Mouse (Mus musculus) testis, postnatal 14 days (tissue): ENCODE measurements around the gene Etv4.
A peak's percentile ranks its signal among the peaks of the same experiment; 100 is the strongest.

Experiments used
- DNase-seq: peaks from one replicate; pipeline ENCODE4 v3.0.0; 2021; ENCODE audit warnings: low spot score

Gene Etv4

GRCm38 (mm10) chr11:101785852-101786205, 658 bp upstream of the Etv4 start:
- DNase-seq = no peak

- DNase-seq = peak; percentile 47
Observed at GRCm38 (mm10) chr11:101784488-101785142, 556 bp downstream of the Etv4 start.

DNA sequence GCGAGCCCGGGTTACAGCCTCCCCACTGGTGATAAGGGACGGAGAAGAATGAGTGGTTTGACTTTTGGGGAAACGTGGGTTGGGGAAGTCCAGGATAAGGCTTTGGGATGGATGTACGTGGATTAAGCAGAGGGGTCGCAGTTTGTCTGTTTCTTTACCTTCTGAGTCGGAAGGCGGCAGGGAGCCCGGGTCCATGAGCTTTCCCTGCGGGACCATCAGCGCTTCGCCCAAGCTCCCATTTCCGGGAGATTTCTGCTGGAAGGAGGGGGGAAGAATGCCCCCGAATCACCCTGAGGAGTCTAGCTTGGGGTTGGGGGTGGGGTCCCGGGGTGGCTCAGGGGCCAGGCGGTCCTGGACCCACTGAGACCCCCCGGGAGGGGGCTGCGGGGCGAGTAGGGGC, 1.1 kb downstream of the Etv4 start:
- DNase-seq = no peak

DNA sequence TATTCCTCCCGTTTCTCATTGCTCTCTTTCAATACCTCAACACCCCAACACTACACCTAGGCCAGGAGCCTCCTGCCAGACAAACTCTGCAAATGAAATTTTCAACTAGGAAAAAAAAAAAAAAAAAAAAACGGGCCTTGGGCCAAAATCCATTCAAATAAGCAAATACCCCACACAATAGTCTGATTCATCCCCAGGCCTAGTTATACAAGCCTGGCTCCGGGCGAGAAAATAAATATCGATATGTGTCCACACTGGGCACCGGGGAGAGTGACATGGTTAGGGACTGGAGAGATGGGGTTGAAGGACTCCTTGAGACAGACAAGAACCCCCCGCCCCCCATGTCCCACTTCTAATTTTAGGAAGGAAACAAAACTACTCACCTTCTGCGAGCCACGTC, 1.6 kb downstream of the Etv4 start:
- DNase-seq = no peak

DNA sequence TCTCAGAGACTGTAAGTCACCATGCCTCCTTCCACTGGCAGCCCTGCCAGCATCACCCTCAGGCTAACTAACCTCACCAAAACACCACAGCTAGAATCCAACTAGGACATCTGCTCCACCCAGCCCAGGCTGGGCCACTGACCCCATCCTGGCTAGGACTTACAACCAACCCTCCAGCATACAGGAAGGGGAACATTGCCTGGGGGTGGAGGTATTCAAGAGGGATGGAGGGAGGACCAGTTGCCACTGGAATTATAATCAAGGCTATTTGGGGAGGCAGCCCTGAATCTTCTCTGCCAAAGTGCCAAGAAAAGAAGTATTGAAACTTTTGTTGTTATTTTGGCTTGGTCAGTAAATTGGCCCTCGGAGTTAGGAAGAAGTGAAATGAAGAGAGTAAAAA, 2.0 kb downstream of the Etv4 start:
- no peak for DNase-seq

GRCm38 (mm10) chr11:101776846-101777245, 8.3 kb downstream of the Etv4 start:
- no peak for DNase-seq

DNA sequence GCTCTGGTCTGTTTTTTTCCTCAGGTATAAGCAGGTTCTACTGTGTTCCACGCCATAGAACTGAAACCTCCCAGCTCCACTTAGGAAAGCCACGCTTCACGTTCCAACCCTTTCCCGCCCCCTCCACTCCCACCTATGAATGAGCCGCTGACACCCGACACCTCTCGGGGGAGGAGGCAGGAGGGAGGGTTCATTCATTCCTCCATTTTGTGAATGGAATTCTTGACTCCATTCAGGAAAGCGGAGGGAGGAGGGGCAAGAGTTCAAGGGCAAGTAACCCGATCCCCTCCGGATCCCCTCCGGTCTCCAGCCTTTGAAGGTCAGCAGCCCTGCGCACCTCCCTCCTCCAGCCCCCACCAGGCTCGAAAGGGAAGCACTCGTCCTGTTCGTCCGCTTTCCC, 12.7 kb downstream of the Etv4 start:
- peak; percentile 67 for DNase-seq

DNA sequence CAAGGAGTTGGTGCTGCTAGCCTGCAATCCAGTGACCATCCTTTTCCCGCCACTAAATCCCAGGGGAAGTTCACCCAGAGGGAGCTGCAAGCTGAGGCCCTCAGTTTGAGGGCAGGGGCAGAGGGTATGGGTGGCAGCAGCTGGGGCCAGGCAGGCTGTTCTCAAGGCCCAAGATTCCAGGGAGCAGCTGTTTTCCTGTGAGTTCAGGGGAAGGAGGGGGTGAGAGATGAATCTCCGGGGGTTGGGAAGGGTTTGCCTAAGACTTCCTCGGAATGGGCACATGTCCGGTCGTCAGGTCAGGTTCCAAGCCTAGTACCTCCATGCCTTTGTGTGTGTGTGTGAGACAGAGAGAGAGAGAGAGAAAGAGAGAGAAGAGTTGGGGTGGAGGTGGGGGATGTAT, 13.1 kb downstream of the Etv4 start:
- DNase-seq = no peak

DNA sequence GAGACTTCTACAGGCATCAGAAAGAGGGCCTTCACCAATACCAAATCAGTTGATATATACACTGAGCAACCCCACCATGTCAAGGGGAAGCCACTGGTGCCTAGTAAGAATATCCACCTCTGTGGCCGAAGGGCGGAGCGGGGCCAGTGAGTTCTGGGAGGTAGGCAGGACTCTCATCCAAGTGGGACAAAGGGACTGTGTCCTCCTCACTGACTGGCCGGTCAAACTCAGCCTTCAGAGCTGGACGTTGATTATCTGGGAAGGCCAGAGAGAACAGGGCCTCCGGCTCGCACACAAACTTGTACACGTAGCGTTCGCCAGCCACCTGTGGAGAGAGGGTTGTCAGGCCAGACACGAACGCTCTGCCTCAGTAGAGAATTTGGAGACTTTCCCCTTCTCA, 14.9 kb downstream of the Etv4 start:
- DNase-seq = no peak

DNA sequence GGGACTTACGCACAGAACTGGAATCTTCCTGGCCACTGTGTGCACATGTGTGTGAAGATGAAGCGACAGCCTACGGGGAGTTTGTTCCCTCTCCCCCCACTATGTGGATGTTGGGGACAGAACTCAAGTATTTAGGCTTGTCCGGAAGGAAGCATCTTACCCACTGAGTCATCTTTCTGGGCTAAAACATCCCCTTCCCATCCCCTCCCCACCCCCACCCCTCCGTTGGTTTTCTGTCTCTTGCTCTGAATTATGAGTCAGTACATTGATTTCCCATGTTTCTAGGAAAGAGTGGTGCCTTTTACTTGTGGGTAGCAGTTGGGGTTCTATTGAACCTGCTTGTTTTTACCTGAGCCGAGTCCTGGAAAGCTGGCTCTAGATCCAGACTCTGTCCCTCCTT, 16.4 kb downstream of the Etv4 start:
- no peak for DNase-seq

- DNase-seq = no peak
Observed at GRCm38 (mm10) chr11:101767326-101767725, 17.8 kb downstream of the Etv4 start.

GRCm38 (mm10) chr11:101764546-101764945, 20.6 kb downstream of the Etv4 start:
- DNase-seq = no peak

GRCm38 (mm10) chr11:101763723-101764122, 21.4 kb downstream of the Etv4 start:
- DNase-seq = no peak

GRCm38 (mm10) chr11:101759530-101759929, 25.6 kb downstream of the Etv4 start:
- DNase-seq = no peak

DNA sequence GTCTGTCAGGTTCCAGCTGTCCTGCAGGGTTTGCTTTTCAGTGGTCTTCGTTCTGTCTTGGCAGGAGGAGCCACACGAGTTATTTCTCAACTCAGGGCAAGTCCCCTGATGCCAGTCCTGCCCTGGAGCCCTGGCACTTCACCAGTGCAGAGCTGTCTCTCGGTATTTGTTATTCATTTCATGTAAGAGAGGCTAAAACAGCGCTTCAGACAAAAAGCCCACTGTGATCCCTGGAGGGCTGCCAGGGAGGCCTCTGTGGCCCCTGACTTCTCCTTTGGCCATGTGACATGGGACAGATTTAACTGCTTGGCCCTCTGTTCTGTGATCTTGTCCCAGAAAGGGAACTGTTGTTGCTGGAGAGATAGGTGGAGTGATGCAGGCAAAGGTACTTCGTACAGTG, 26.7 kb downstream of the Etv4 start:
- DNase-seq = no peak

DNA sequence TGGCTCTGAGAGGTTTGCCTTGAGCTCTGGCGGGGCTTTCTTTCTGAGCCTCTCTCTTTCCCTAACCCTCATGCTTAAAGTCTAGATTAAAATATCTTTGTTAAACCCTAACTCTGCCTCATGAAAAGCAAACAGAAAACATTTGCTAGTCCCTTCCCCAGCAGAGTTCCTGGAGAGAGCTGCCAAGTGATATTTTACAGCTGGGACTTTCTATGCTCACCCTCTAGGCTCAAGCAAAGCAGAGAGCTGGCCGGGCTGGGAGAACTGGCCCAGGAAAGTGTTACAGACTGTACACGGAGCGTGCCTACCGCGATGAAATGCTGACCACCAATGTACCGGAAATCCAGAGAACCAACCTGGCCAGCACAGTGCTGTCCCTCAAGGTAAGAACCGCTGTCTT, 27.8 kb downstream of the Etv4 start:
- no peak for DNase-seq

- DNase-seq = no peak
Observed at GRCm38 (mm10) chr11:101756616-101757015, 28.6 kb downstream of the Etv4 start.

GRCm38 (mm10) chr11:101733596-101733995, 51.6 kb downstream of the Etv4 start:
- no peak for DNase-seq

DNA sequence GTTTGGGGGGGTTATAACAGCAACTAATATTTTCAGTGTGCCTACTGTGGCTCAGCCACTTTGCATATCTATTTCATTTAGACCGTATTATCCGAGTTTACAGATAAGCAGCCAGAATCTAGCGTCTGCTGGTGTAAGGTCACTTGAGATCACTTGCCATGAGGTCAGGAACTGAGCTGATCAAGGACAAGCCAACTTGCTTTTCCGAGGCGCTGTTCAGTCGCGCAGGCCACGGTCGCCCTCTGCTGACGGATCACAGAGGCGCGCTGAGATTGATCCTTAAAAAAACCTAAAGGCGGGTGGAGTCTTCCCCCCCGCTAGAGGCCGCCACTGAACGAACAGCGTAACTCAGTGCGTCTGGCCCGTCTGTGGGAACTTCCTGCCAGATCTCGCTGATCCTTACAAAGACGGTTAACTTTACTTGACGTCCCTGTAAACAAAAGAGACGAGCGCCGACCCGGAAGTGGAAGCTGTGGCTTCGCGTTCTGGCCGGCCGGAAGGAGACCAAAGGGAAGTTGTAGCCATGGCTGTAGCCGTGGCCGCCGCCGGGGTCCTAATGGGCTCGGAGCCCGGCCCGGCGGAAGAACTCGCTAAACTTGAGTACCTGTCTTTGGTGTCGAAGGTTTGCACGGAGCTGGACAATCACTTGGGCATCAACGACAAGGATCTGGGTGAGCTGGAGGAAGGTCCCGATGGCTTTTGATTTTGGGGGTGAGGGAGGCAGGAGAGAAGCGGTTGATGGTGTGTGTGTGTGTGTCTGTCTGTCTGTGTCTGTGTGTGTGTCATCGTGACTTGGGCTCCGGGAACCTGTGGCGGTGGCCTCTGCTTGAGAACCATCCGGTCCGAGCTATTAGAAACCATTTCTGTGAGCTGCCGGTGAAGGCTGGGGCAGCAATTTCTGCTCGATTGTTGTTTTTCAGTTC, 52.4 kb downstream of the Etv4 start, which contains the start of gene Dhx8:
Gene Dhx8, plus strand, starts transcription at position 402 of the 923 bp plus-strand sequence.
- peak; percentile 96 for DNase-seq

- DNase-seq = no peak
Observed at GRCm38 (mm10) chr11:101729308-101729707, 55.9 kb downstream of the Etv4 start.

DNA sequence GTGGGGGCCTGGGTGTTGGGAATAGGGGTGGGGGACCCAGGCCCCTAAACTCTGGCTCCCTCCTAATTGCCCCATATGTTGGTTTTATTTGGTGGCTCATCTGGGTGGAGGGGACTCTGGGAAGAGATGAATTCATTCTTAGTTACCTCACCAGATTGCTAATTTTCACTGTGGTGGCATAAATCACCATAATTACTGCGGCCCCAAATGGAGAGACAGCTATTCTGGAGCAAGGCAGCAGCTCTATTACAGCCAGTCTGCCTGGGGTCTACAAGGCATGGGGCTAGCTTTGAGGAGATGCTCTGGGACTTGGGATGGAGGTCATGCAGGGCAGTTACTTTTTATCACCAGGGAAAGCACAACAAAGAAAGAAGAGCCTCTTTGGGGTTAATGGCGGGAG, 58.4 kb downstream of the Etv4 start:
- DNase-seq = no peak

DNA sequence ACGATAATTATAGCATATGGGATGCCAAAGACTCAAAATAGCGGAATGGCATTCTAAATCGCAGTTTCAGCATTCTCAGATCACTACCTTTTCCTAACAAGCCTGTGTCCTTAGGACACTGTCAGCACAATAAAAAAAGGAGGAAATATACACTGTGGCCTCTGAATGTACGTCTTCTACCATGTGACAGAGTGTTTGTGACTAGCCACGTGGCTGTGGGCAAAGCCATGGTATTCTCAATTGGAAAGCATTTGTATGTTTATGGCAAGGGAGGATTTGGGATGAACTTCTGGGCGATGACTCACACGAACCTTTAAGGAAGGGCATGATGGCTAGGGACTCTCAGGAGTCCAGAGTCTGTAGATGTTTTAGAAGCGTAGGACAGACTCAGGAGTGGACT, 60.1 kb downstream of the Etv4 start:
- no peak for DNase-seq

DNA sequence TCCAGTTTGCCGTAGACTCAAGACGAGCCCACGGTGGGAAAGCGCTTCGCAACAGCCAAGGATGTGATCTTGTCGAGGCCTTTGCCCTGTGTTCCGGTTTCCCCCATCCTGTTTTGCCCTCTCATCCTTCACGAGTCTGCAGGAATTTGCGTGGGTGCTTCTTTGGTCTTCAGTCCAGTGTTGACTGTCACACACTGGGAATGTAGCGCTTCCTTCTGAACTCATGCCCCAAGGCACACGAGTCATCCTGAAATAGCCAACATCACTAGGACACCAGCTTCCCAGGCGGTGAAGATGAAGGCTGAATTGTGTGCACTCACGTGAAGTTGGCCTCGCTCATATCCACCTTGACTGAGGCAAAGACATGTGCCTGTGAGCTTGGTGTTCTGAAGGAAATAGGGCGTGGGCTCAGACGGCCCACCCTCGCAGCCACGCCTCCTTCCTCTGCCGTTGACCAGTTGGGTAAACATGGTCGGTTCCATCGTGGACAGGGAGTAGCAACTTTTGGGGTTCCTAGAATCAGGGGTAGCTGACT, 65.1 kb downstream of the Etv4 start:
- DNase-seq = no peak
